Mouse (Mus musculus): ENCODE measurements around the gene Tmc7.

DNA sequence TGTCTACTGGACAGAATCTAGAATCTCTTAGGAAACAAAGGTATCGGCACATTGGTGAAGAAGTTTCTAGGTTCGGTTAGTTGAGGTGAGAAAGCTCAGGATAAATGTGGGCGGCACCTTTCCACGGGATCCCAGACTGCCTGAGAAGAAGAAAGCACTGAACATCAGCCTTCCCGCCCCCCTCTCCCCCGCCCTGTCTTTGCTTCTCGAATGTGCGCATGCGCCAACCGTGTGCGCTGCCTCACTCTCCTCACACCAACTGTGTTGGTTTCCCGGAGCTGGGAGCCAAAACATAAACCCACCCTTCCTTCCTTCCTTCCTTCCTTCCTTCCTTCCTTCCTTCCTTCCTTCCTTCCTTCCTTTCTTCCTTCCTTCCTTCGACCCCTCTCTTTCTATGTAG, 26.2 kb upstream of the Tmc7 start:
- TF ChIP-seq EP300 (IDR thresholded peaks at IDR 0.05; ENCODE audit: low read depth): no peak
- no peak for TF ChIP-seq CTCF (IDR thresholded peaks at IDR 0.05; ENCODE audit: low read depth)
